Mouse (Mus musculus): ENCODE results near the gene Rrp7a. TPM values are rescaled to one million over a fixed set of nuclear protein-coding genes. Genes with fewer than 3 reads are reported as not detected.

Gene Rrp7a
- polyA plus RNA-seq, 1 experiment from 2014 or later, result 39.9 TPM

GRCm38 (mm10) chr15:83068270-83068669, 54.3 kb downstream of the Rrp7a start:
- Histone ChIP-seq H3K9ac (ENCODE audit: low read length) (no peak overlapping the region), H3K36me3 (ENCODE audit: control insufficient read depth, insufficient read depth, low read length) (no peaks in the 10 kb centered on the region), H3K27ac (replicated peaks) (no peak overlapping the region), H3K4me3 (ENCODE audit: low read depth, low read length) (no peak overlapping the region), H3K9me3 (ENCODE audit: control insufficient read depth, low read length) (no peaks in the 10 kb centered on the region), H3K4me2 (replicated peaks; ENCODE audit: low read depth) (no peak overlapping the region), H3K27me3 (ENCODE audit: control insufficient read depth, insufficient read depth, low read length) (no peaks in the 10 kb centered on the region), H3K4me1 (replicated peaks; ENCODE audit: control insufficient read depth, insufficient read depth) (no peaks in the 10 kb centered on the region)
- DNase-seq (ENCODE audit: low spot score) (no peak), ATAC-seq (ENCODE audit: low FRiP score, low TSS enrichment) (no peak)
- TF ChIP-seq CTCF (IDR thresholded peaks at IDR 0.05; ENCODE audit: low read depth), result no peak
- no peak for TF ChIP-seq EP300 (optimal IDR thresholded peaks at IDR 0.05)
- WGBS, result 94% methylated on average over 5 of the region's 5 CpGs

GRCm38 (mm10) chr15:83065543-83065942, 57.1 kb downstream of the Rrp7a start:
- peak; percentile 26 for DNase-seq (ENCODE audit: low spot score)
- no peak for ATAC-seq (ENCODE audit: low FRiP score, low TSS enrichment)
- H3K36me3 ChIP-seq (ENCODE audit: control insufficient read depth, insufficient read depth, low read length), result no peaks in the 10 kb centered on the region
- no peaks in the 10 kb centered on the region for H3K4me1 ChIP-seq (replicated peaks; ENCODE audit: control insufficient read depth, insufficient read depth)
- WGBS, result 39% methylated on average over 4 of the region's 4 CpGs
- H3K9ac ChIP-seq (ENCODE audit: low read length), result no peak overlapping the region
- no peaks in the 10 kb centered on the region for H3K27me3 ChIP-seq (ENCODE audit: control insufficient read depth, insufficient read depth, low read length)
- H3K27ac ChIP-seq (replicated peaks), result no peak overlapping the region
- H3K4me2 ChIP-seq (replicated peaks; ENCODE audit: low read depth), result no peak overlapping the region
- H3K9me3 ChIP-seq (ENCODE audit: control insufficient read depth, low read length), result no peaks in the 10 kb centered on the region
- no peak overlapping the region for H3K4me3 ChIP-seq (ENCODE audit: low read depth, low read length)
- TF ChIP-seq CTCF (IDR thresholded peaks at IDR 0.05; ENCODE audit: low read depth), result no peak
- TF ChIP-seq EP300 (optimal IDR thresholded peaks at IDR 0.05), result no peak

Other genes starting within 250 kb of the Rrp7a start
- gene Tcf20, start 134.9 kb downstream of the Rrp7a start, polyA plus RNA-seq (2015; fragmentation: Nextera tagmentation; extraction: Ambion mirVana), result 3.6 and 3.7 TPM in 2 replicates
- 1.3 and 1.4 TPM in 2 replicates for gene Nfam1, start 89.5 kb downstream of the Rrp7a start, polyA plus RNA-seq (2015; fragmentation: Nextera tagmentation; extraction: Ambion mirVana)
- gene Serhl, start 33.3 kb downstream of the Rrp7a start, polyA plus RNA-seq (2015; fragmentation: Nextera tagmentation; extraction: Ambion mirVana), result 51.5 and 61.6 TPM in 2 replicates
- 56.3 and 58.7 TPM in 2 replicates for gene Poldip3, start 26.6 kb upstream of the Rrp7a start, polyA plus RNA-seq (2015; fragmentation: Nextera tagmentation; extraction: Ambion mirVana)
- 117 and 145 TPM in 2 replicates for gene Cyb5r3, start 49.8 kb upstream of the Rrp7a start, polyA plus RNA-seq (2015; fragmentation: Nextera tagmentation; extraction: Ambion mirVana)
- gene A4galt, start 129.0 kb upstream of the Rrp7a start, polyA plus RNA-seq (2015; fragmentation: Nextera tagmentation; extraction: Ambion mirVana), result 23.0 and 24.4 TPM in 2 replicates
- gene Arfgap3, start 227.4 kb upstream of the Rrp7a start, polyA plus RNA-seq (2015; fragmentation: Nextera tagmentation; extraction: Ambion mirVana), result 57.0 and 60.3 TPM in 2 replicates

Measured in stomach, postnatal 0 days (tissue).